Mouse (Mus musculus) heart, adult 10 weeks (tissue): ENCODE results near the gene Olfr1257. TPM values are rescaled to one million over a fixed set of nuclear protein-coding genes. Genes with fewer than 3 reads are reported as not detected.

Source experiments
- polyA plus RNA-seq: library from polyadenylated mRNA; stranded (reverse); fragments of 350-450 nt; fragmentation: Illumina TruSeq; extraction: RNeasy Lipid Tissue Mini Kit (QIAGEN cat#74804); gene quantifications from one replicate; pipeline ENCODE4 v1.2.3, GENCODE M21; 2014; ENCODE audit warnings: low read depth, low replicate concordance

Gene Olfr1257
- not detected for polyA plus RNA-seq

GRCm38 (mm10) chr2:89878137-89878536 is at the start of gene Olfr1257:
Gene Olfr1257 (plus strand): TSS chr2:89878437.

GRCm38 (mm10) chr2:89841455-89841854 is 36.8 kb upstream of the Olfr1257 start, which contains the start of gene Olfr1256:
Gene Olfr1256 (minus strand): TSS chr2:89841555.

GRCm38 (mm10) chr2:89848105-89848504 is 30.1 kb upstream of the Olfr1257 start, which contains the start of gene Olfr48:
Gene Olfr48 (minus strand): TSS chr2:89848205.

GRCm38 (mm10) chr2:89927009-89927408 is 48.8 kb downstream of the Olfr1257 start, which contains the start of gene Olfr1258:
Gene Olfr1258 (plus strand): TSS chr2:89927309.

Other genes starting within 250 kb of the Olfr1257 start
- gene Olfr1249, start 243.5 kb upstream of the Olfr1257 start, polyA plus RNA-seq = not detected
- gene Olfr1250, start 217.0 kb upstream of the Olfr1257 start, polyA plus RNA-seq = not detected
- gene Olfr1251, start 206.5 kb upstream of the Olfr1257 start, polyA plus RNA-seq = not detected
- not detected for gene Olfr1252, start 153.4 kb upstream of the Olfr1257 start, polyA plus RNA-seq
- not detected for gene Olfr1253, start 121.3 kb upstream of the Olfr1257 start, polyA plus RNA-seq
- not detected for gene Olfr1254, start 84.8 kb upstream of the Olfr1257 start, polyA plus RNA-seq
- not detected for gene Olfr1255, start 66.4 kb upstream of the Olfr1257 start, polyA plus RNA-seq
- not detected for gene Olfr1256, start 36.9 kb upstream of the Olfr1257 start, polyA plus RNA-seq
- not detected for gene Olfr48, start 30.2 kb upstream of the Olfr1257 start, polyA plus RNA-seq
- not detected for gene Olfr1258, start 48.9 kb downstream of the Olfr1257 start, polyA plus RNA-seq
- gene Olfr1259, start 70.2 kb downstream of the Olfr1257 start, polyA plus RNA-seq = not detected
- not detected for gene Olfr1260, start 95.9 kb downstream of the Olfr1257 start, polyA plus RNA-seq
- not detected for gene Olfr1261, start 112.8 kb downstream of the Olfr1257 start, polyA plus RNA-seq
- gene Olfr1262, start 121.7 kb downstream of the Olfr1257 start, polyA plus RNA-seq = not detected
- not detected for gene Olfr1263, start 133.7 kb downstream of the Olfr1257 start, polyA plus RNA-seq
- not detected for gene Olfr1264, start 147.1 kb downstream of the Olfr1257 start, polyA plus RNA-seq
- not detected for gene Olfr1265, start 156.9 kb downstream of the Olfr1257 start, polyA plus RNA-seq
- gene Olfr140, start 185.2 kb downstream of the Olfr1257 start, polyA plus RNA-seq = not detected
- gene Olfr1269, start 243.0 kb downstream of the Olfr1257 start, polyA plus RNA-seq = not detected